Mouse (Mus musculus) CH12.LX (cell line): ENCODE data around the gene Gm20521.

Experiments
- CTCF ChIP-seq, 2 experiments: IDR thresholded peaks in 1 of 2; conservative IDR thresholded peaks in 1 of 2; 2 replicates each; pipeline ENCODE4 v1.5.1; 2011 to 2012; ENCODE audit warnings: low read depth in 2 of 2, low read length in 2 of 2, improper control_type of control experiment in 1 of 2, inconsistent platforms in 1 of 2, mild to moderate bottlenecking in 1 of 2, moderate library complexity in 1 of 2
- EP300 ChIP-seq: IDR thresholded peaks from 2 replicates; pipeline ENCODE4 v1.6.1; 2011; ENCODE audit warnings: low read length, improper control_type of control experiment
- MYC ChIP-seq: IDR thresholded peaks from 2 replicates; pipeline ENCODE4 v1.6.1; 2011; ENCODE audit warnings: low read depth, mild to moderate bottlenecking, improper control_type of control experiment, low read length

DNA sequence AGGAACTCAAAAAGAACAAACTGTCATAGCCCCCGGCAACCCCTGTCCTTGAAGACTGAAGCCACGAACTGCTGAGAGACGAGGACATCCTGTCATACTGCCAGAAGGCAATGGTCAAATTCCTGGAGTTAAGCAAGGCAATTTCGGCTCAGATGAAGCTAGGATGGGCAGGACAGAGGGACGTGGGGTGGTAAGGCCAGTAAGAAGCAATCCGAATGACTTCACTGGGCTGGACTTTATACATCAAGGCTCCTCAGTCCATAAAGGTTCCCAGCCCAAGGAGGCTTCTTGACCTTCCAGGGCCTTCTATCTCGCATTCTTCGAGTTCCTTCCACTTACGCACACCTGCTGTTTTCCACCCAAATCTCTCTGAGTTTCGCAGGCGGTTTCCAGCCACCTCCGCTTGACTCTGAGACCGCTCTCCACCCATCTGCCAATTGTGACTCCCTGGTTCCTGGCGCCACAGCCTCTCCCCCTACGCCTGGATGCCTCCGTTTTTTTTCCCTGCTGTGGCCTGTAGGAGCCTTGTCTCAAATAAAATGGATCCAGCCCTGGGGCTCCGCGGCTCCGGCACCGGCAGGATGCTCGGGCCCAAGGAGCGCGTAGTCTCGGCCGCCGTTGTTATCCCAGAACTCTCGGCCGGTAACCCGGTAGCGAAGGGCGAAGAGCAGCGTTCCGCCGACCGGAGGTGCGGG is 7.2 kb upstream of the Gm20521 start:
- TF ChIP-seq CTCF (conservative IDR thresholded peaks at IDR 0.05 in 1 of 2, IDR thresholded peaks at IDR 0.05 in 1 of 2; ENCODE audit: low read depth in 2 of 2, low read length in 2 of 2) (no peak), EP300 (no peak), MYC (no peak)
